Mouse (Mus musculus) right cerebral cortex, postnatal 25 days (tissue): ENCODE data around the gene Nxpe3.

Source experiments
- DNase-seq: peaks from one replicate; pipeline ENCODE4 v3.0.0; 2022

Nxpe3 gene

GRCm38 (mm10) chr16:55804799-55805198, 90.3 kb downstream of the Nxpe3 start:
- DNase-seq: no peak

DNA sequence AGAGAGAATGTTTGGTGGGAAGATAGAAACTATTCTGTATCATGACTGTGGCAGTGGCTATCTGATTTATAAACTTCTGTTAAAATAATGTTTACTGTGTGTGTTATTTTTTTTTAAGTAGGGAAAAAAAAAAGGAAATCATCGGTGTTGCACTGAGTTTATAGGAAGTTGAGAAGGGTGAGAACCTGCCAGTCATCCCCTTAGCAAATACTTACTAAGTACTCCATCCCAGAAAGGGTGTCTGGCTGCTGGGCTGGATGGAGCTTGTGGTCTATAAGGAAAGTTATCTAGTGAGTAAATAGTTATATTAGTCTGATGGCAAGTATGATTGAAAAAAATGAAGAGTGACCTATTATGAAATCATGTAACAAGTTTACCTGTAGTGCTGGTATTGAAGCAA, 93.5 kb downstream of the Nxpe3 start:
- DNase-seq: no peak

- no peak for DNase-seq
Measured at GRCm38 (mm10) chr16:55798845-55799244, 96.2 kb downstream of the Nxpe3 start.

- DNase-seq: no peak
Measured at GRCm38 (mm10) chr16:55790326-55790725, 104.8 kb downstream of the Nxpe3 start.
